Mouse (Mus musculus) E14TG2a.4 (cell line): ENCODE results near the gene Csdc2.

ENCODE experiments used
- CTCF ChIP-seq: conservative IDR thresholded peaks from 2 replicates; pipeline ENCODE4 v1.5.1; 2014; ENCODE audit warnings: low read length
- POU5F1 ChIP-seq: IDR thresholded peaks from 2 replicates; pipeline ENCODE4 v1.6.1; 2014; ENCODE audit warnings: low read length, borderline replicate concordance

DNA sequence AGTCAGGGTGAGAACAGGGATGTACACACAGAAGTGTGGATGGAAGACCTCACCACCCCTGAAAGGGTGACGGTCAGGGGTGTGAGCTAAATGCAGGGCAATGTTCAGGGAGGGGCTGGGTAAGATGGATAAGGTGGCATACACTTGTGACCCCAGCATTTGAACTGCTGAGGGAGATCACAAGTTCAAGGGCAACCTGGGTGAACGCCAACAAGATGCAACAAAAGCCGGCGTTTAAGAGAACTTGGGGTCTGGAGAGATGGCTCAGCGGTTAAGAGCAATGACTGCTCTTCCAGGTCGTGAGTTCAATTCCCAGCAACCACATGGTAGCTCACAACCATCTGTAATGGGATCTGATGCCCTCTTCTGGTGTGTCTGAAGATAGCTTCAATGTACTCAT is 18.2 kb downstream of the Csdc2 start:
- TF ChIP-seq CTCF (no peak), POU5F1 (no peak)
